Mouse (Mus musculus) heart, embryonic 12.5 days (tissue): ENCODE data around the gene Rab9b. TPM values are rescaled to one million over a fixed set of nuclear protein-coding genes. Genes with fewer than 3 reads are reported as not detected.

ENCODE experiments used
- polyA plus RNA-seq: library from polyadenylated mRNA; unstranded; fragments of >200 nt; fragmentation: Nextera tagmentation; extraction: Ambion mirVana; gene quantifications from 2 replicates; pipeline ENCODE4 v1.2.1, GENCODE M21; 2016

Rab9b gene
- polyA plus RNA-seq, 1 experiment from 2014 or later = 0.26 TPM

Other genes with a start within 250 kb of the Rab9b start
- 8.7 and 9.3 TPM in 2 replicates for gene Tceal1, start 160.8 kb downstream of the Rab9b start, polyA plus RNA-seq
- 403 and 424 TPM in 2 replicates for gene Morf4l2, start 125.1 kb downstream of the Rab9b start, polyA plus RNA-seq
- not detected in 2 replicates for gene Glra4, start 88.6 kb downstream of the Rab9b start, polyA plus RNA-seq
- gene Plp1, start 46.1 kb downstream of the Rab9b start, polyA plus RNA-seq = 3.8 and 4.4 TPM in 2 replicates
- not detected in 2 replicates for gene H2bfm, start 58.6 kb upstream of the Rab9b start, polyA plus RNA-seq
- gene Tmsb15b2, start 106.7 kb upstream of the Rab9b start, polyA plus RNA-seq = 18.1 and 22.5 TPM in 2 replicates
- 1.4 and 2.3 TPM in 2 replicates for gene Tmsb15l, start 108.1 kb upstream of the Rab9b start, polyA plus RNA-seq
- gene Tmsb15b1, start 108.1 kb upstream of the Rab9b start, polyA plus RNA-seq = 11.7 and 12.1 TPM in 2 replicates
- 2.7 and 4.1 TPM in 2 replicates for gene Zcchc18, start 124.4 kb upstream of the Rab9b start, polyA plus RNA-seq
- gene Slc25a53, start 169.5 kb upstream of the Rab9b start, polyA plus RNA-seq = 5.1 and 5.4 TPM in 2 replicates
- gene Fam199x, start 180.8 kb upstream of the Rab9b start, polyA plus RNA-seq = 7.8 and 8.4 TPM in 2 replicates